Mouse (Mus musculus) liver, embryonic 11.5 days (tissue): ENCODE data around the gene Fgfr2. TPM values are rescaled to one million over a fixed set of nuclear protein-coding genes. Genes with fewer than 3 reads are reported as not detected.

Source experiments
- ATAC-seq: fragments of 200-750 bp; cut with Nextera tagmentation; replicated peaks from 2 replicates; pipeline ENCODE4 v1.8.0; 2017; ENCODE audit warnings: moderate number of reproducible peaks, mild to moderate bottlenecking, moderate TSS enrichment, moderate library complexity; ENCODE audit not compliant: low FRiP score
- DNase-seq: peaks from one replicate; pipeline ENCODE4 v3.0.0-alpha.2; 2017; ENCODE audit warnings: low spot score
- H3K27ac ChIP-seq: fragments of 300-500 bp; sonication (generic); 2 replicates; pipeline ENCODE4 v1.5.1; 2014; ENCODE audit warnings: mild to moderate bottlenecking, low read depth, low read length, control low read depth
- H3K27me3 ChIP-seq: fragments of 300-500 bp; sonication (generic); replicated peaks from 2 replicates; pipeline ENCODE4 v1.6.1; 2014; ENCODE audit warnings: low read length, mixed read lengths; ENCODE audit not compliant: control insufficient read depth, insufficient read depth
- H3K36me3 ChIP-seq: fragments of 300-500 bp; sonication (generic); 2 replicates; pipeline ENCODE4 v1.6.1; 2014; ENCODE audit warnings: mild to moderate bottlenecking, low read length, moderate library complexity, mixed read lengths; ENCODE audit not compliant: control insufficient read depth, insufficient read depth
- H3K4me1 ChIP-seq: fragments of 300-500 bp; sonication (generic); replicated peaks from 2 replicates; pipeline ENCODE4 v1.6.1; 2014; ENCODE audit warnings: low read length, mixed read lengths; ENCODE audit not compliant: control insufficient read depth, insufficient read depth
- H3K4me2 ChIP-seq: fragments of 300-500 bp; sonication (generic); 2 replicates; pipeline ENCODE4 v1.6.1; 2014; ENCODE audit warnings: mild to moderate bottlenecking, control low read depth, moderate library complexity
- H3K4me3 ChIP-seq: fragments of 300-500 bp; sonication (generic); 2 replicates; pipeline ENCODE4 v1.5.1; 2014; ENCODE audit warnings: low read depth, low read length, control low read depth
- H3K9ac ChIP-seq: fragments of 300-500 bp; sonication (generic); 2 replicates; pipeline ENCODE4 v1.6.1; 2014; ENCODE audit warnings: low read depth, low read length, control low read depth
- H3K9me3 ChIP-seq: fragments of 300-500 bp; sonication (generic); 2 replicates; pipeline ENCODE4 v1.6.1; 2016; ENCODE audit warnings: low read length, inconsistent platforms, mixed read lengths; ENCODE audit not compliant: control insufficient read depth
- WGBS: fragments of 180-500 bp; shearing (Covaris S2); extraction: QIAGEN DNeasy Blood & Tissue Kit; methylation state at CpG from one replicate; pipeline ENCODE4 v1.1.7; 2014; 5-methylcytosine and 5-hydroxymethylcytosine counted together
- polyA plus RNA-seq: library from polyadenylated mRNA; unstranded; fragments of >200 nt; fragmentation: Nextera tagmentation; extraction: Ambion mirVana; gene quantifications from 2 replicates; pipeline ENCODE4 v1.2.1, GENCODE M21; 2014

The Fgfr2 gene
- polyA plus RNA-seq, 1 experiment from 2014 or later: 32.6 TPM

- WGBS: 83% methylated on average over 8 of the region's 8 CpGs
- no peak overlapping the region for H3K4me2 ChIP-seq
- H3K4me3 ChIP-seq: no peak overlapping the region
- ATAC-seq: no peak
- no peaks in the 10 kb centered on the region for H3K9me3 ChIP-seq
- no peak overlapping the region for H3K9ac ChIP-seq
- peaks cover 48% of the 10 kb centered on the region for H3K4me1 ChIP-seq
- H3K36me3 ChIP-seq: no peaks in the 10 kb centered on the region
- no peaks in the 10 kb centered on the region for H3K27me3 ChIP-seq
- H3K27ac ChIP-seq: no peak overlapping the region
- no peak for DNase-seq
Observed at GRCm38 (mm10) chr7:133113185-133113895, 9.8 kb downstream of the Fgfr2 start.

DNA sequence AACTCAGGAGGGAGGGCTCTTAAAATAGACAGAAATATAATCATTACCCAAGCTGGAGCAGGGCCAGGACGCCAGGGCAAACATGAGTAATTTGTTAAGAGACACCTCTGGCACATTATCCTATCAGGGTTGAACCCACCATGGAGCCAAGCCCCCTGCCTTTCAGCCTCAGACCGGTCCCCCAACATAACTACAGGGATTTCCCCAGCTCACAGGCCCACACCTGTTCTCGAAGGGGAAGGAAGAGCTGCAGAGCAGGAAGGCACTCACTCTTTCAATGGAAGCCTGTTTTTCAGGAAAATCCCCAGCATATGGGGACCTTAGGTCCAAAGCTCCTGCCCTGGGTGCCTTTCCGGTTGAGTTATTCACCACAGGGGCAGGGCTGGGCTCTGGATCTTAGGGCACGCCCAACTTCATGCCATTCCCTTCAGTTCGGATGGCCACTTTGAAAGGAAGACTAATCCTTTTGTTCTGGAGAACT is 10.8 kb downstream of the Fgfr2 start:
- peaks cover 43% of the 10 kb centered on the region for H3K4me1 ChIP-seq
- no peak for DNase-seq

GRCm38 (mm10) chr7:133109442-133109841 is 13.7 kb downstream of the Fgfr2 start:
- H3K27me3 ChIP-seq: no peaks in the 10 kb centered on the region
- no peak for ATAC-seq
- no peak overlapping the region for H3K4me3 ChIP-seq
- peaks cover 25% of the 10 kb centered on the region for H3K4me1 ChIP-seq
- no peaks in the 10 kb centered on the region for H3K36me3 ChIP-seq
- DNase-seq: no peak
- no peak overlapping the region for H3K4me2 ChIP-seq
- H3K9me3 ChIP-seq: no peaks in the 10 kb centered on the region
- WGBS: 96% methylated on average over 4 of the region's 4 CpGs
- no peak overlapping the region for H3K9ac ChIP-seq
- no peak overlapping the region for H3K27ac ChIP-seq

More for the DNA sequence above, 10.8 kb downstream of the Fgfr2 start:
- Histone ChIP-seq H3K9me3 (no peaks in the 10 kb centered on the region), H3K27ac (no peak overlapping the region), H3K4me2 (no peak overlapping the region), H3K36me3 (no peaks in the 10 kb centered on the region), H3K4me3 (no peak overlapping the region), H3K27me3 (no peaks in the 10 kb centered on the region), H3K9ac (no peak overlapping the region)
- 54% methylated on average over 6 of the region's 6 CpGs for WGBS
- no peak for ATAC-seq

DNA sequence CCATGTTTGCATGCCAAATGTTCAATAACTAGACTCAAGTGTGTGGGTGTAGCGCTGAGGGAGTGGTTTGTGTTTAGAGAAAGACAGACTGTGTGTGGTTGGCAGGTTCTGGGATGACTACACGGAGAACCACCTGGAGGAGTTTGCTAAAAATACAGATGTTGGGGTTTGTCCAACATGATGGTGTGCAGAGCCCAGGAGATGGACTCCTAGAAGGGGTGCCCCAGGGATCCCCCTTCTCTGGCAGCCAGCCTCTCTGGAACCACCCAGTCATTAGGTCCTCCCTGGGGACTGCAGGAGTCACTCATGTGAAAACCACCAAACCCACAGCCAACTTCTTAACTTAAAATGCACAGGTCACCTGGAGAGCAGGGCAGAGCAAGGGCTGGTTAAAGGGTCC is 14.5 kb downstream of the Fgfr2 start:
- no peak overlapping the region for H3K4me3 ChIP-seq
- ATAC-seq (no peak), DNase-seq (no peak)
- H3K27me3 ChIP-seq: no peaks in the 10 kb centered on the region
- peaks cover 18% of the 10 kb centered on the region; the same call in 1 of the 2 replicates for H3K4me1 ChIP-seq
- H3K9me3 ChIP-seq: no peaks in the 10 kb centered on the region
- H3K9ac ChIP-seq: no peak overlapping the region
- no peak overlapping the region for H3K4me2 ChIP-seq
- no peak overlapping the region for H3K27ac ChIP-seq
- H3K36me3 ChIP-seq: no peaks in the 10 kb centered on the region
- 84% methylated on average over 2 of the region's 2 CpGs for WGBS

GRCm38 (mm10) chr7:133102578-133102977 is 20.6 kb downstream of the Fgfr2 start:
- Histone ChIP-seq H3K9me3 (no peaks in the 10 kb centered on the region), H3K9ac (no peak overlapping the region), H3K27me3 (no peaks in the 10 kb centered on the region), H3K4me3 (no peak overlapping the region), H3K27ac (no peak overlapping the region), H3K4me1 (peaks cover 7% of the 10 kb centered on the region; the same call in 1 of the 2 replicates), H3K36me3 (no peaks in the 10 kb centered on the region), H3K4me2 (no peak overlapping the region)
- no peak for DNase-seq
- ATAC-seq: no peak
- 80% methylated on average over 3 of the region's 3 CpGs for WGBS

DNA sequence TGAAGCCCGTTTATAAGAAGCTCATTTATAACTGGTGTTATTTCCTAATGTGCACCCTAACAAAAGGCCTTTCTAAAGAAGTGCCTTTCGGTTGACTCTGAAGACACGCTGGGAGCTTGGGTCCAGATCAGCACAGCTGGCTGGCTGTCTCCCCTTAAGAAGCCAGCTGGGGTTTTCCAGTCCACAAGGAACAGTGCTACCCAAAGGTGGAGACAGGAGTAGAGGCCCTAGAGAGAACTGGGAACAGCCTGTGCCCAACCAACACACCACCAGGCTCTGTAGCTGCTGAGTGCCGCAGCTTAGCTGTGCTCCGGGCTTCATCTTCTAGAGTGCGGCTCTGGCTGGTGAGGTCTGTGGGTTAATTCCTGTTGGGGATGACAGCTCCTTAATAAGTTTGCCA is 22.1 kb downstream of the Fgfr2 start:
- no peak for ATAC-seq

DNA sequence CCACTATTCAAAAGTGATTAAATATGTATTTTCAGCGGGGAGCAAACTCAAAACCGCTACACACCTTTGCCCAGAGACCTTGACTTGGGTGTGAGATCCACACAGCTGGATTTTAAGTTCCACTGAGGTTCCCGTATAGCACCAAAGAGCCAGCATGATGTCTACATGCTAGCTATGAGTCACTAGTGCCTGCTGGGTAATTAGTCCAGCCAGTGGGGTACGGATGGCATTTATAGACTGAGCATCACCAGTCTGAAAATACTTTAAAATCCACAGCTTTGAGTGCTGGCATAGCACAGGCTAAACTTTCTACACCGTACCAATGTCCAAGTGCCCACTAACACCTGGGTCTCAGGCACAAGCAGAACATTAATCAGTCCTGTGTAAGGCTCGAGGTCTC is 23.0 kb downstream of the Fgfr2 start:
- no peak for DNase-seq
- Histone ChIP-seq H3K9me3 (no peaks in the 10 kb centered on the region), H3K4me3 (no peak overlapping the region), H3K9ac (no peak overlapping the region), H3K36me3 (no peaks in the 10 kb centered on the region), H3K27ac (no peak overlapping the region), H3K4me2 (no peak overlapping the region), H3K4me1 (0 out of 2 replicates have a peak, but pooled peaks cover 3% of the 10 kb centered on the region), H3K27me3 (no peaks in the 10 kb centered on the region)
- ATAC-seq: no peak
- WGBS: 86% methylated on average over 6 of the region's 6 CpGs

More for the DNA sequence above, 22.1 kb downstream of the Fgfr2 start:
- Histone ChIP-seq H3K36me3 (no peaks in the 10 kb centered on the region), H3K4me3 (no peak overlapping the region), H3K27ac (no peak overlapping the region), H3K9ac (no peak overlapping the region), H3K4me2 (no peak overlapping the region), H3K9me3 (no peaks in the 10 kb centered on the region), H3K4me1 (peaks cover 7% of the 10 kb centered on the region; the same call in 1 of the 2 replicates), H3K27me3 (no peaks in the 10 kb centered on the region)
- no peak for DNase-seq
- WGBS: 97% methylated on average over 6 of the region's 6 CpGs

DNA sequence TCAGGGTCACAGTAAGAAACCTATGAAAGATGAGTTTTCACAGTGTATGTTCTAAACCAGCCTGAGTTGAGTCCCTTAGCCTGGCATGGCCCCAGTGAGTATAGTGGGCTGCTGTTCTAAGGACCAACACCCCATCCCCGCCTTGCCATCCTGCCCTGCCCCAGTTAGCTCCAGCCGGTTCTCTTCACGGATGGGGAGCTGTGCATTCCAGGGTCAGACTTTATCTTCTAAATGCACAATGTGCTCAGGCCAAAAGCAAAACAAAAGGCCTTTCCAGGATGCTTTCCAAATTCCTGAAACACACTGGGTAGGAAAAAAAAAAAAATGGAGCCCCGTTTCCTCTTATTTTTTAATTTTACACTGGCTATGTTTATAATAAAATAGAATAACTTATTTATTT is 23.9 kb downstream of the Fgfr2 start:
- no peak overlapping the region for H3K9ac ChIP-seq
- 61% methylated on average over 4 of the region's 4 CpGs for WGBS
- no peak overlapping the region for H3K27ac ChIP-seq
- no peaks in the 10 kb centered on the region for H3K9me3 ChIP-seq
- DNase-seq: no peak
- ATAC-seq: no peak
- H3K27me3 ChIP-seq: no peaks in the 10 kb centered on the region
- no peak overlapping the region for H3K4me2 ChIP-seq
- no peak overlapping the region for H3K4me3 ChIP-seq
- H3K36me3 ChIP-seq: no peaks in the 10 kb centered on the region
- 0 out of 2 replicates have a peak, but pooled peaks cover 3% of the 10 kb centered on the region for H3K4me1 ChIP-seq
